Mouse (Mus musculus): ENCODE measurements around the gene Arhgap23. TPM values are rescaled to one million over a fixed set of nuclear protein-coding genes. Genes with fewer than 3 reads are reported as not detected.

Gene Arhgap23
- polyA plus RNA-seq (2014; fragmentation: Nextera tagmentation; extraction: Ambion mirVana), result 5.4 and 6.3 TPM in 2 replicates

- peak within 1 kb of the TSS; percentile 56 for H3K4me2 ChIP-seq (ENCODE audit: low read length)
- peak within 1 kb of the TSS; percentile 57 for H3K9ac ChIP-seq (ENCODE audit: low read length)
- peak within 1 kb of the TSS; percentile 39; the same call in 1 of the 2 replicates for H3K27ac ChIP-seq (ENCODE audit: low read depth, low read length)
- no peaks in the 10 kb centered on the region for H3K9me3 ChIP-seq (replicated peaks; ENCODE audit: control insufficient read depth, low read length)
- peaks cover 6% of the 10 kb centered on the region for H3K4me1 ChIP-seq (ENCODE audit: control insufficient read depth, insufficient read depth, low read length)
- peak; percentile 76 for ATAC-seq
- peak; percentile 58 for DNase-seq (ENCODE audit: low spot score)
- no peaks in the 10 kb centered on the region; the same call in none of the 2 replicates for H3K27me3 ChIP-seq (replicated peaks; ENCODE audit: control insufficient read depth, insufficient read depth, low read length)
- 2% methylated on average over 28 of the region's 29 CpGs for WGBS
- no peaks in the 10 kb centered on the region for H3K36me3 ChIP-seq (ENCODE audit: control insufficient read depth, insufficient read depth, low read length)
- peak within 1 kb of the TSS; percentile 40 for H3K4me3 ChIP-seq (ENCODE audit: low read depth, low read length)
These were observed at the start of gene Arhgap23 for GRCm38 (mm10) chr11:97415330-97415711. Gene Arhgap23 (plus strand): TSS chr11:97415533.

- no peak for DNase-seq (ENCODE audit: low spot score)
- no peaks in the 10 kb centered on the region for H3K9me3 ChIP-seq (replicated peaks; ENCODE audit: control insufficient read depth, low read length)
- H3K27me3 ChIP-seq (replicated peaks; ENCODE audit: control insufficient read depth, insufficient read depth, low read length), result no peaks in the 10 kb centered on the region
- no peak overlapping the region for H3K27ac ChIP-seq (ENCODE audit: low read depth, low read length)
- no peak for ATAC-seq
- 71% methylated on average over 1 of the region's 1 CpGs for WGBS
- H3K4me3 ChIP-seq (ENCODE audit: low read depth, low read length), result peak overlapping the region; percentile 70; the same call in 1 of the 2 replicates
- 0 out of 2 replicates have a peak, but pooled peaks cover 3% of the 10 kb centered on the region for H3K36me3 ChIP-seq (ENCODE audit: control insufficient read depth, insufficient read depth, low read length)
- peak overlapping the region; percentile 89 for H3K4me2 ChIP-seq (ENCODE audit: low read length)
- H3K9ac ChIP-seq (ENCODE audit: low read length), result peak overlapping the region; percentile 88
- H3K4me1 ChIP-seq (ENCODE audit: control insufficient read depth, insufficient read depth, low read length), result peaks cover 31% of the 10 kb centered on the region
These were observed 49.8 kb upstream of the Arhgap23 start for GRCm38 (mm10) chr11:97365556-97365955.

GRCm38 (mm10) chr11:97368501-97368900, 46.8 kb upstream of the Arhgap23 start:
- no peak overlapping the region for H3K9ac ChIP-seq (ENCODE audit: low read length)
- 75% methylated on average over 5 of the region's 5 CpGs for WGBS
- no peaks in the 10 kb centered on the region for H3K9me3 ChIP-seq (replicated peaks; ENCODE audit: control insufficient read depth, low read length)
- no peak for ATAC-seq
- no peak for DNase-seq (ENCODE audit: low spot score)
- peaks cover 35% of the 10 kb centered on the region for H3K4me1 ChIP-seq (ENCODE audit: control insufficient read depth, insufficient read depth, low read length)
- H3K4me3 ChIP-seq (ENCODE audit: low read depth, low read length), result no peak overlapping the region
- H3K4me2 ChIP-seq (ENCODE audit: low read length), result no peak overlapping the region
- 0 out of 2 replicates have a peak, but pooled peaks cover 3% of the 10 kb centered on the region for H3K36me3 ChIP-seq (ENCODE audit: control insufficient read depth, insufficient read depth, low read length)
- no peaks in the 10 kb centered on the region for H3K27me3 ChIP-seq (replicated peaks; ENCODE audit: control insufficient read depth, insufficient read depth, low read length)
- H3K27ac ChIP-seq (ENCODE audit: low read depth, low read length), result no peak overlapping the region

- ATAC-seq, result no peak; the same call in 1 of the 2 replicates
- Histone ChIP-seq H3K9ac (ENCODE audit: low read length) (no peak overlapping the region; the same call in 1 of the 2 replicates), H3K27me3 (replicated peaks; ENCODE audit: control insufficient read depth, insufficient read depth, low read length) (no peaks in the 10 kb centered on the region), H3K4me3 (ENCODE audit: low read depth, low read length) (no peak overlapping the region), H3K4me1 (ENCODE audit: control insufficient read depth, insufficient read depth, low read length) (peaks cover 15% of the 10 kb centered on the region), H3K9me3 (replicated peaks; ENCODE audit: control insufficient read depth, low read length) (no peaks in the 10 kb centered on the region), H3K36me3 (ENCODE audit: control insufficient read depth, insufficient read depth, low read length) (peaks cover 14% of the 10 kb centered on the region), H3K4me2 (ENCODE audit: low read length) (no peak overlapping the region), H3K27ac (ENCODE audit: low read depth, low read length) (0 out of 2 replicates have a peak overlapping the region, but pooled peaks have one; percentile 48)
- 47% methylated on average over 7 of the region's 7 CpGs for WGBS
- DNase-seq (ENCODE audit: low spot score), result peak; percentile 78
These were observed 44.8 kb upstream of the Arhgap23 start for GRCm38 (mm10) chr11:97370329-97371091.

- Histone ChIP-seq H3K36me3 (ENCODE audit: control insufficient read depth, insufficient read depth, low read length) (peaks cover 30% of the 10 kb centered on the region), H3K4me3 (ENCODE audit: low read depth, low read length) (no peak overlapping the region), H3K4me1 (ENCODE audit: control insufficient read depth, insufficient read depth, low read length) (peaks cover 12% of the 10 kb centered on the region), H3K4me2 (ENCODE audit: low read length) (no peak overlapping the region), H3K27ac (ENCODE audit: low read depth, low read length) (no peak overlapping the region), H3K9me3 (replicated peaks; ENCODE audit: control insufficient read depth, low read length) (no peaks in the 10 kb centered on the region), H3K9ac (ENCODE audit: low read length) (no peak overlapping the region), H3K27me3 (replicated peaks; ENCODE audit: control insufficient read depth, insufficient read depth, low read length) (no peaks in the 10 kb centered on the region)
- ATAC-seq (no peak), DNase-seq (ENCODE audit: low spot score) (no peak)
- WGBS, result 87% methylated on average over 6 of the region's 6 CpGs
These were observed 43.0 kb upstream of the Arhgap23 start for GRCm38 (mm10) chr11:97372159-97372864.

- Histone ChIP-seq H3K27me3 (replicated peaks; ENCODE audit: control insufficient read depth, insufficient read depth, low read length) (no peaks in the 10 kb centered on the region), H3K9ac (ENCODE audit: low read length) (no peak overlapping the region), H3K4me3 (ENCODE audit: low read depth, low read length) (no peak overlapping the region), H3K36me3 (ENCODE audit: control insufficient read depth, insufficient read depth, low read length) (peaks cover 38% of the 10 kb centered on the region), H3K27ac (ENCODE audit: low read depth, low read length) (no peak overlapping the region), H3K4me2 (ENCODE audit: low read length) (no peak overlapping the region), H3K4me1 (ENCODE audit: control insufficient read depth, insufficient read depth, low read length) (peaks cover 9% of the 10 kb centered on the region), H3K9me3 (replicated peaks; ENCODE audit: control insufficient read depth, low read length) (no peaks in the 10 kb centered on the region)
- ATAC-seq (no peak), DNase-seq (ENCODE audit: low spot score) (no peak)
- WGBS, result 93% methylated on average over 2 of the region's 2 CpGs
These were observed 41.9 kb upstream of the Arhgap23 start for GRCm38 (mm10) chr11:97373402-97373801.

- WGBS, result 84% methylated on average over 3 of the region's 3 CpGs
- H3K27ac ChIP-seq (ENCODE audit: low read depth, low read length), result no peak overlapping the region
- no peaks in the 10 kb centered on the region for H3K9me3 ChIP-seq (replicated peaks; ENCODE audit: control insufficient read depth, low read length)
- no peaks in the 10 kb centered on the region for H3K4me1 ChIP-seq (ENCODE audit: control insufficient read depth, insufficient read depth, low read length)
- H3K4me3 ChIP-seq (ENCODE audit: low read depth, low read length), result no peak overlapping the region
- ATAC-seq (no peak), DNase-seq (ENCODE audit: low spot score) (no peak)
- H3K4me2 ChIP-seq (ENCODE audit: low read length), result no peak overlapping the region
- peaks cover 73% of the 10 kb centered on the region for H3K36me3 ChIP-seq (ENCODE audit: control insufficient read depth, insufficient read depth, low read length)
- no peaks in the 10 kb centered on the region for H3K27me3 ChIP-seq (replicated peaks; ENCODE audit: control insufficient read depth, insufficient read depth, low read length)
- no peak overlapping the region for H3K9ac ChIP-seq (ENCODE audit: low read length)
These were observed 35.3 kb upstream of the Arhgap23 start for GRCm38 (mm10) chr11:97380036-97380435.

- peaks cover 67% of the 10 kb centered on the region for H3K36me3 ChIP-seq (ENCODE audit: control insufficient read depth, insufficient read depth, low read length)
These were observed 32.3 kb upstream of the Arhgap23 start for GRCm38 (mm10) chr11:97383017-97383416.

More at GRCm38 (mm10) chr11:97383017-97383416, 32.3 kb upstream of the Arhgap23 start:
- Histone ChIP-seq H3K4me3 (ENCODE audit: low read depth, low read length) (no peak overlapping the region), H3K4me1 (ENCODE audit: control insufficient read depth, insufficient read depth, low read length) (no peaks in the 10 kb centered on the region), H3K27ac (ENCODE audit: low read depth, low read length) (no peak overlapping the region; the same call in 1 of the 2 replicates), H3K4me2 (ENCODE audit: low read length) (no peak overlapping the region), H3K27me3 (replicated peaks; ENCODE audit: control insufficient read depth, insufficient read depth, low read length) (no peaks in the 10 kb centered on the region), H3K9me3 (replicated peaks; ENCODE audit: control insufficient read depth, low read length) (no peaks in the 10 kb centered on the region), H3K9ac (ENCODE audit: low read length) (no peak overlapping the region)
- DNase-seq (ENCODE audit: low spot score) (no peak), ATAC-seq (no peak)
- 94% methylated on average over 2 of the region's 2 CpGs for WGBS
